Mouse (Mus musculus) urinary bladder, postnatal 0 days (tissue): Measurements from ENCODE around the gene Pkd1l2. TPM values are rescaled to one million over a fixed set of nuclear protein-coding genes. Genes with fewer than 3 reads are reported as not detected.

ENCODE experiments used
- polyA plus RNA-seq: library from polyadenylated mRNA; unstranded; fragments of >200 nt; fragmentation: Nextera tagmentation; extraction: Ambion mirVana; gene quantifications from 2 replicates; pipeline ENCODE4 v1.2.1, GENCODE M21; 2015

The Pkd1l2 gene
- 0.07 and 0.13 TPM in 2 replicates for polyA plus RNA-seq

GRCm38 (mm10) chr8:117082399-117082872 lies at the start of gene Pkd1l2:
TSS of gene Pkd1l2 (minus strand) at chr8:117082449.

GRCm38 (mm10) chr8:117095647-117096046 lies 13.4 kb upstream of the Pkd1l2 start, which contains the start of gene Bco1:
TSS of gene Bco1 (plus strand) at chr8:117095854.

GRCm38 (mm10) chr8:116993095-116993867 lies 89.0 kb downstream of the Pkd1l2 start, which contains the start of gene Gcsh:
TSS of gene Gcsh (minus strand) at chr8:116993537.

GRCm38 (mm10) chr8:116978631-116979256 lies 103.5 kb downstream of the Pkd1l2 start, which contains the start of gene 1700030J22Rik:
TSS of gene 1700030J22Rik (minus strand) at chr8:116978959.

Other genes starting within 250 kb of the Pkd1l2 start
- 25.7 and 34.0 TPM in 2 replicates for gene Cmc2, start 161.0 kb downstream of the Pkd1l2 start, polyA plus RNA-seq
- gene Cenpn, start 160.7 kb downstream of the Pkd1l2 start, polyA plus RNA-seq = 5.9 and 10.4 TPM in 2 replicates
- 4.9 and 5.6 TPM in 2 replicates for gene Atmin, start 139.1 kb downstream of the Pkd1l2 start, polyA plus RNA-seq
- 0.39 and 0.47 TPM in 2 replicates for gene 1700030J22Rik, start 103.5 kb downstream of the Pkd1l2 start, polyA plus RNA-seq
- 90.1 and 90.2 TPM in 2 replicates for gene Gcsh, start 88.9 kb downstream of the Pkd1l2 start, polyA plus RNA-seq
- 0.98 and 0.99 TPM in 2 replicates for gene Bco1, start 13.4 kb upstream of the Pkd1l2 start, polyA plus RNA-seq
- gene Gan, start 75.7 kb upstream of the Pkd1l2 start, polyA plus RNA-seq = 2.0 and 2.5 TPM in 2 replicates
- gene Cmip, start 174.6 kb upstream of the Pkd1l2 start, polyA plus RNA-seq = 10.3 and 12.9 TPM in 2 replicates